Mouse (Mus musculus) layer of hippocampus, postnatal 10 days (tissue): ENCODE measurements around the gene Orm1. TPM values are rescaled to one million over a fixed set of nuclear protein-coding genes. Genes with fewer than 3 reads are reported as not detected.

Source experiments
- total RNA-seq, 2 experiments: library from RNA; stranded (reverse); gene quantifications; 2 replicates each; pipeline ENCODE4 v1.2.3; 2021

Orm1 gene
- total RNA-seq, 2 experiments from 2014 or later = not detected

Other genes with a start within 250 kb of the Orm1 start
- not detected for gene Ambp, start 189.8 kb upstream of the Orm1 start, total RNA-seq
- not detected for gene Kif12, start 172.4 kb upstream of the Orm1 start, total RNA-seq
- gene Col27a1, start 130.6 kb upstream of the Orm1 start, total RNA-seq = 1 to 10 TPM; 3.1 to 3.9 TPM
- gene Orm3, start 11.6 kb downstream of the Orm1 start, total RNA-seq = not detected
- not detected for gene Orm2, start 17.9 kb downstream of the Orm1 start, total RNA-seq
- gene Akna, start 58.8 kb downstream of the Orm1 start, total RNA-seq = 1 to 10 TPM; 4.0 to 5.0 TPM
- 10 to 100 TPM; 23.8 to 29.4 TPM for gene Whrn, start 151.4 kb downstream of the Orm1 start, total RNA-seq
- 100 to 1,000 TPM; 131 to 135 TPM for gene Atp6v1g1, start 200.2 kb downstream of the Orm1 start, total RNA-seq
- gene Tmem268, start 214.2 kb downstream of the Orm1 start, total RNA-seq = 1 to 10 TPM; 6.8 to 7.0 TPM